Mouse (Mus musculus) thymus, adult 2 months (tissue): ENCODE results near the gene Ints1. TPM values are rescaled to one million over a fixed set of nuclear protein-coding genes. Genes with fewer than 3 reads are reported as not detected.

Experiments
- DNase-seq: peaks from one replicate; pipeline ENCODE4 v3.0.0; 2021
- H3K27ac ChIP-seq: fragments of 200-500 bp; 2 replicates; pipeline ENCODE4 v1.5.1; 2012; ENCODE audit warnings: low read length, control low read depth; ENCODE audit not compliant: control insufficient read depth, insufficient read depth
- H3K27me3 ChIP-seq: fragments of 200-500 bp; 2 replicates; pipeline ENCODE4 v1.6.1; 2012; ENCODE audit warnings: mild to moderate bottlenecking, low read length, moderate library complexity, mixed read lengths; ENCODE audit not compliant: control insufficient read depth, insufficient read depth
- H3K36me3 ChIP-seq: fragments of 200-500 bp; 2 replicates; pipeline ENCODE4 v1.6.1; 2012; ENCODE audit warnings: mild to moderate bottlenecking, low read length, moderate library complexity; ENCODE audit not compliant: control insufficient read depth, insufficient read depth
- H3K4me1 ChIP-seq: fragments of 200-500 bp; replicated peaks from 2 replicates; pipeline ENCODE4 v1.6.1; 2012; ENCODE audit warnings: low read length; ENCODE audit not compliant: control insufficient read depth, insufficient read depth
- H3K4me3 ChIP-seq: fragments of 200-500 bp; 2 replicates; pipeline ENCODE4 v1.5.1; 2012; ENCODE audit warnings: mild to moderate bottlenecking, low read length, control low read depth, moderate library complexity; ENCODE audit not compliant: control insufficient read depth, insufficient read depth
- CTCF ChIP-seq: fragments of 200-500 bp; IDR thresholded peaks from 2 replicates; pipeline ENCODE4 v1.5.1; 2012; ENCODE audit warnings: mild to moderate bottlenecking, control low read depth, low read length, moderate library complexity, borderline replicate concordance; ENCODE audit not compliant: control insufficient read depth, poor library complexity, insufficient read depth; ENCODE audit errors: extremely low read depth
- POLR2A ChIP-seq: fragments of 200-500 bp; IDR thresholded peaks from 2 replicates; pipeline ENCODE4 v1.6.1; 2012; ENCODE audit warnings: mild to moderate bottlenecking, low read length, control low read depth, moderate library complexity; ENCODE audit not compliant: control insufficient read depth, poor library complexity, insufficient read depth; ENCODE audit errors: extremely low read depth
- WGBS: fragments of 180-500 bp; shearing (Covaris S2); methylation state at CpG from one replicate; pipeline ENCODE4 v1.1.7; 2018; 5-methylcytosine and 5-hydroxymethylcytosine counted together
- polyA plus RNA-seq: library from polyadenylated mRNA; depleted of rRNA; stranded (reverse); fragments of >200 nt; gene quantifications from 2 replicates; pipeline ENCODE4 v1.2.3, GENCODE M21; 2012

Ints1 gene
- polyA plus RNA-seq, 1 experiment, result 214 TPM

GRCm38 (mm10) chr5:139723113-139723512 lies 52.4 kb downstream of the Ints1 start:
- H3K27me3 ChIP-seq, result no peaks in the 10 kb centered on the region
- H3K36me3 ChIP-seq, result no peaks in the 10 kb centered on the region
- no peaks in the 10 kb centered on the region for H3K4me1 ChIP-seq
- DNase-seq, result no peak
- 92% methylated on average over 9 of the region's 9 CpGs for WGBS
- H3K4me3 ChIP-seq, result no peak overlapping the region
- no peak for TF ChIP-seq CTCF
- no peak for TF ChIP-seq POLR2A
- H3K27ac ChIP-seq, result no peak overlapping the region

DNA sequence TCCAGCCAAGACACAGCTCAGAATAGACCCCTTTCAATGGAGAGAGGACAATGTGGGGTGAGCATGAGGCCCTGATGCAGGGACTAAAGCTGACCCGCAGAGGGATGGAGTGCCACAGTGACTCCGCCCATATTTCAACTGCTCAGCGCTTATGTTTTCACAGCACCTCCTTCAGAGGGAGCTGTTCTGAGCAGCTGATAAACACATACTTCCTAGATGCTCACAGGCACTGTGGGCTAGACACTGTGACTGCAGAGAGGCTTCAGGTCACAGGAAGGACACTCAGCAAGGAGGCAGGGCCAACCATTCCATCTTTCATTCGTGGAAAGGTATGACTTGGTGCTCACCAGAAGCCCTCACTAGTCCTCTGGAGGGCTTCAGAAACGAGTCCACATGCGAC lies 52.8 kb downstream of the Ints1 start:
- WGBS, result 65% methylated on average over 6 of the region's 6 CpGs
- no peak for TF ChIP-seq POLR2A
- no peak for TF ChIP-seq CTCF
- Histone ChIP-seq H3K4me3 (no peak overlapping the region), H3K4me1 (no peaks in the 10 kb centered on the region), H3K27me3 (no peaks in the 10 kb centered on the region), H3K27ac (no peak overlapping the region), H3K36me3 (no peaks in the 10 kb centered on the region)
- DNase-seq, result no peak

DNA sequence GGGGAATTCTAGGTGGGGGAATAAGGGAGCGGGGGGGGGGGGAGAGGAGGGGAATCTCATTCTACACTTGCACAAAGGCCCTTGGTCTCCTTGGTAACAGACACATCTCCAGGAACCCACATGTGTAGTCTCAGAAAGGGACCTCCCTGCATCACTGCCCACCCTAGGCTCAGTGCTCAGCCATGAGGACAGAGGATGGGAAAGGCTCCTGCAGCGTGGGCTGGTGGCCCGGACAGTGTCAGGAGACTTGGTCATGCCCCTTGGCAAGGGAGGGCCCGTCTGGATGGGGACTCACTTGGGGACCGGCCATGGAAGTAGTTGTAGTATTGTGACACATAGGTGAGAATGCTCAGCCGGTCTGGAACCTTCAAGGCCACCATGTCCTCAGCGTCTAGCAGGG lies 56.5 kb downstream of the Ints1 start:
- no peaks in the 10 kb centered on the region for H3K36me3 ChIP-seq
- H3K4me1 ChIP-seq, result no peaks in the 10 kb centered on the region
- TF ChIP-seq CTCF (no peak), POLR2A (no peak)
- H3K4me3 ChIP-seq, result no peak overlapping the region
- H3K27ac ChIP-seq, result no peak overlapping the region
- no peaks in the 10 kb centered on the region for H3K27me3 ChIP-seq
- DNase-seq, result no peak
- WGBS, result 87% methylated on average over 7 of the region's 7 CpGs

GRCm38 (mm10) chr5:139718540-139718939 lies 56.9 kb downstream of the Ints1 start:
- H3K4me3 ChIP-seq, result no peak overlapping the region
- no peaks in the 10 kb centered on the region for H3K36me3 ChIP-seq
- TF ChIP-seq POLR2A, result no peak
- TF ChIP-seq CTCF, result no peak
- H3K27ac ChIP-seq, result no peak overlapping the region
- H3K4me1 ChIP-seq, result no peaks in the 10 kb centered on the region
- DNase-seq, result no peak
- no peaks in the 10 kb centered on the region for H3K27me3 ChIP-seq
- 92% methylated on average over 6 of the region's 6 CpGs for WGBS

DNA sequence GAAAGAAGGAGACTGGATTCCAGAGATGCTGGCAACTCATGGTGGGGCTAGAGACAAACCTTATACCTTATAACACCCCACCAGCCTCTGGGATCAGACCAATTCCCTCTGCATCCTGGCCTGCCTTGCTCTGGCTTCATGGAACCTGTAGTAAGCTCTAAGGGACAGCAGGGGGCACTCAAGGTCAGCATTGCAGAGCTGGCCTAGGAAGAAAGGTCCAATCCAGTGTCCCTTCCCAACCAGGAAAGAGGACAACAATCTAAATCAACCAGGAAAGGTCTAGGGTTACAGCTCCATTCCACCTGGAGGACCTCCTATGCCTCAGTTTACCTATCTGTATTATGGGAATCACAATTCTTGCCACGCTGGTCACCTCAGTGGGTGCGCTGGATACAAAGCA lies 57.8 kb downstream of the Ints1 start:
- 98% methylated on average over 2 of the region's 2 CpGs for WGBS
- H3K27ac ChIP-seq, result no peak overlapping the region
- peak; percentile 37 for DNase-seq
- no peaks in the 10 kb centered on the region for H3K4me1 ChIP-seq
- H3K4me3 ChIP-seq, result no peak overlapping the region
- H3K36me3 ChIP-seq, result no peaks in the 10 kb centered on the region
- H3K27me3 ChIP-seq, result no peaks in the 10 kb centered on the region
- peak; percentile 60; the same call in 1 of the 2 replicates for TF ChIP-seq CTCF
- no peak for TF ChIP-seq POLR2A

GRCm38 (mm10) chr5:139706496-139706895 lies 69.0 kb downstream of the Ints1 start:
- WGBS, result 97% methylated on average over 10 of the region's 10 CpGs
- H3K4me1 ChIP-seq, result peaks cover 4% of the 10 kb centered on the region; the same call in 1 of the 2 replicates
- no peaks in the 10 kb centered on the region for H3K27me3 ChIP-seq
- no peak for DNase-seq
- no peak overlapping the region for H3K27ac ChIP-seq
- TF ChIP-seq CTCF, result no peak
- H3K36me3 ChIP-seq, result no peaks in the 10 kb centered on the region
- no peak overlapping the region for H3K4me3 ChIP-seq

- Histone ChIP-seq H3K27me3 (no peaks in the 10 kb centered on the region), H3K4me1 (peaks cover 4% of the 10 kb centered on the region; the same call in 1 of the 2 replicates), H3K4me3 (no peak overlapping the region), H3K36me3 (no peaks in the 10 kb centered on the region), H3K27ac (no peak overlapping the region)
- 52% methylated on average over 2 of the region's 2 CpGs for WGBS
- DNase-seq, result peak; percentile 63
- no peak for TF ChIP-seq POLR2A
- TF ChIP-seq CTCF, result peak; percentile 69; the same call in 1 of the 2 replicates
Observed at GRCm38 (mm10) chr5:139702905-139703304, 72.6 kb downstream of the Ints1 start.
